Mouse (Mus musculus): ENCODE results near the gene Nr0b2.

Nr0b2 gene

GRCm38 (mm10) chr4:133559846-133560245 lies 6.7 kb downstream of the Nr0b2 start:
- in situ Hi-C loops (cut with MboI, MseI), result no loop called here

DNA sequence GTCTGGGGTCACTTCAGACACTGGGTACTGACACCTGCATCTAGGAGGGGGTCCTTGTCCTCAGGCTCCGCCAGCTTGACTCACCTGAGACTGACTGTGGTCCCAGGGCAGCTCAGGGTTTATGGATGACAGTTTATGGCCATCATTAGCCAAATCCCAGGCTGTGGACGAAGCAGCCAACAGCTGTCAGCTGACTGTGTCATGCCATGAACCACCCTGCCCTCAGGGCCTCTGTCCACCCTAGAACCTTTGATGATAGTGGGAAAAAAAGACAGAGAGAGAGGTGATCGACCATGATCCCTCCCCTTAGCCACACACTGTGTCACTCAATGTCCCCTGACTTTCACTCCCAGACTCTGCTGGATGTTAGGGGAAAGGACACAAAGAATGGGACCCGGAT lies 8.4 kb downstream of the Nr0b2 start:
- in situ Hi-C loops (cut with MboI, MseI), result no loop called here

GRCm38 (mm10) chr4:133563123-133563571 lies 10.0 kb downstream of the Nr0b2 start:
- in situ Hi-C loops (cut with MboI, MseI), result no loop called here

DNA sequence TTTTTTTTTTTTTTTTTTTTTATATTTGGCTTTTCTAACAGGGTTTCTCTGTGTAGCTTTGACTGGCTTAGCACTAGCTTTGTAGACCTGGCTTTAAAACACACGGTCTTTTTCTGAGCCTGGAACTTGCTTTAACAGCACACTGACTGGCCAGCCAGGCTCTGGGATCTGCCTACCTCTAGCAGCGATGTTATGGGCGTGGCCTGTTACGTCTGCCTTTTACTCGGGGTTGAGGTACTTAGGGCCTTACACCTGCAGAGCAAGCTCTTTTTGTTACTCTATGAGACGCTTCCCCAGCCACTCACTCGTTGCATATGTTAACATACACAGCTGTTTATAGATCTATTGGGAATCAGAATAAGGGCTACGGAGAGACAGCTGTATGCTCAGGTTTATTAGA lies 14.1 kb downstream of the Nr0b2 start:
- in situ Hi-C loops (cut with MboI, MseI), result no loop called here

DNA sequence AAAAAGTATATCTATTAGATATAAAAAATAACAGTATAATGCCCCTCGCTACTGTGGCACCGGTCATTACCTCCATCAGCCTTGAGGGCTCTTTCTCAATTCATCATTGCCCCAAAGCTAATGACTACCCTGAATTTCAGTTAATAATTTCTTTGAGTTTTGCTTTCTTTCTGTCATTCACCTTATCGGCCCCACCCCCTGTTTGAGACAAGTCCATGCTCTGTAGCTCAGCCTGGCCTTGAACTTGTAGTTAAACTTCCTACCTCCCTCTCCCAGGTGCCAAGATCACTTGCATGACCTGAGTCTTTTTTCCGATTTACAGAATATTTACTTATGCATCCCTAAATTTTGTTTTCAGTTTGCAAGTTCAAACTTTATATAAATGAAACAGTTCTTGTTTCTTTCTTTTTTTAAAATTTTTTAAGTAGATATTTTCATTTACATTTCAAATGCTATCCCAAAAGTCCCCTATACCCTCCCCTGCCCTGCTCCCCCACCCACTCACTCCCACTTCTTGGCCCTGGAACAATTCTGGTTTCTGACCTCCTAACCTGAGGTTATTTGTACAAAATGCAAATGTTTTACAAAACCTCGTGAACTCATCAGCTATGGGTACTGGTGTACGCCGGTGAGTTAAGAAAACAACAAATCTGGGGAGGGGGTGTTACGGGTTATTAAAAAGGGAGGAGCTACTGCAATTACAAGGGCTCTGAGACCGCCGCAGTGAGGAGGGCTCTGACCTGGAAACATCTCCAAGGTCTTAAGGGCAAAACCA lies 16.3 kb downstream of the Nr0b2 start:
- in situ Hi-C loops (cut with MboI, MseI), result no loop called here

GRCm38 (mm10) chr4:133570066-133570466 lies 16.9 kb downstream of the Nr0b2 start:
- in situ Hi-C loops (cut with MboI, MseI), result no loop called here

DNA sequence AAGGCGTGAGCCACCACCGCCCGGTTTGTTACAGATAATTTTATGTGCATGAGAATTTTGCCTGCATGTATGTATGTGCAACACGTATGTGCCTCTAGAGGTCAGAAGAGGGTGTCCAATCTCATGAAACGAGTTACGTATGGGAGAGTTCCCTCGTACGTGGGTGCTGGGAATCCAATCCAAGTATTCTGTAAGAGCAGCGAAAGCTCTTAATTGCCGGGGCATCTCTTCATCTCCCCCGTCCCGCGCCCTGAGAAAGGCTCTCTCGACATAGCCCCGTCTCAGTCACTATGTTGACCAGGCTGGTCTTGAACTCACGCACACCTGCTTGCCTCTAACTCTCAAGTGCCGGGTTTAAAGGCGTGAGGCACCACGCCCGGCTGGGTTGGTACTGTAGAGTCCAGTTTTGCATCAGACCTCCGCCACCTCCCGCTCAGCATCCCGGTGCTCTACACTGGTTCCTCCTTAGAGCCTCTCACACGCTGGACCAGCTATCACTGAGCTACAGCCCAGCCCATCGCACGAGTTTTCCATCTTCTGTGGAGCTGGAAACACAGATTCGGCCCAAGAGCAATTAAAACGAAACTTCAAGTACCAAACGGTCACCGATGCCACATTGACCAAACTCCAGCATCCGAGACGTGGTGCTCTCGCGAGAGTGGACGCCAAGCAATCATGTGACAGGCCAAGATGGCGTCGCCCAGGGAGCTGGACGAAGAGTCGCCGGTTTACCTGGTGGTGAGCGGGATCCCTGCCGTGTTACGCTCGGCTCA lies 21.1 kb downstream of the Nr0b2 start, which contains the start of gene Gpatch3:
Gpatch3 (plus strand) TSS at position 676 of the 773 bp plus-strand sequence.
- in situ Hi-C loops (cut with MboI, MseI), result no loop called here

DNA sequence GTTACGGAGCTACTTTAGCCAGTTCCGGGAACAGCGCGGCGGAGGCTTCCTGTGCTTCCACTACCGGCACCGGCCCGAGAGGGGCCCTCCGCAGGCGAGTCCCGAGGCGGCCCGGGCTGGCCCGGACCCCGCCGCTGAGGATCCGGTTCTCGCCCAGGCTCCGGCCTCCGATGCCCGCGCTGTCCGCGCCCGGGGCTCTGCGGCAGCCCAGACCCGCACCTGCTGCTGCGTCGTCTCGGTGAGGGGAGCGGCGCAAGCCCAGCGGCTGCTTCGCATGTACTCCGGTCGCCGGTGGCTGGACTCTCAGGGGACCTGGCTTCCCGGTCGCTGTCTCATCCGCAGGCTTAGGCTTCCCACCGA lies 21.6 kb downstream of the Nr0b2 start:
- in situ Hi-C loops (cut with MboI, MseI), result no loop called here

DNA sequence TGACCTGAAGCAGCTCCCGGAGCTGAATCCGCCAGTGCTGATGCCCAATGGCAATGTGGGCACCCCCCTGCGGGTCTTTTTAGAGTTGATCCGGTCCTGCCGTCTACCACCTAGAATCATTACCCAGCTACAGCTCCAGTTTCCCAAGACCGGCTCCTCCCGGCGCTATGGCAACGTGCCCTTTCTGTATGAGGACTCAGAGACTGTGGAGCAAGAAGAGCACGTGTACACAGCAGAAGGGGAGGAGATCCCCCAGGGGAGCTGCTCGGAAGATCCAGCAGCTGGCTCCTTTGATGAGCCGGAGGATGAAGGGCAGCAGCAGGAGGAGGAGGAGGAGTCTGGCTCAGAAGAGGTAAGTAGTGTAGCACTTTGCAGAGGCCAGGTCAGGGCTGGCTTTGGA lies 24.8 kb downstream of the Nr0b2 start:
- in situ Hi-C loops (cut with MboI, MseI), result no loop called here

- in situ Hi-C loops (cut with MboI, MseI), result no loop called here
Observed at GRCm38 (mm10) chr4:133583690-133584058, 30.5 kb downstream of the Nr0b2 start.

GRCm38 (mm10) chr4:133584059-133584951 lies 31.1 kb downstream of the Nr0b2 start, which contains the start of gene Gpn2:
Gene Gpn2 (plus strand): TSS chr4:133584362.
- in situ Hi-C loops (cut with MboI, MseI), result no loop called here

DNA sequence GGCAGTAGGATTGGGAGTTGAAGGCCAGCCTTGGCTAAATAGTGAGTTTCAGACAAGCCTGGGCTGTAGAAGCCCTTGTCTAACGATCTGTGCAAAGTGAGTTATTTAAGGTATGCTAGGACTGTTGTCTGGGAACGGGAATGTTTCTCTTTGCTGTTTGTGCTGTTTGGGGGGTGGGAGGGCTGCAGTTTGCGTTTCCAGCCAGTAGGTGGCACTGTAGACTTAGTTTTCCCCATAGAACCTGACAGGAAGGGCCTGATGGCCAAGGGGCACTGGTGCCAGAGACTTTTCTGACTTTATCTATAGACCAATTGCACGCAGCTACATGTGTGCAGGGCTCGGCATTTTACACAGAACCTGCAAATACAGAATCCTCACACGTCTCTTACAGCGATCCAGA lies 39.4 kb downstream of the Nr0b2 start:
- in situ Hi-C loops (cut with MboI, MseI), result loop anchor here (10.0 kb wide), 2 partner anchors 52 to 242 kb away; no protein-coding TSS in a partner anchor

DNA sequence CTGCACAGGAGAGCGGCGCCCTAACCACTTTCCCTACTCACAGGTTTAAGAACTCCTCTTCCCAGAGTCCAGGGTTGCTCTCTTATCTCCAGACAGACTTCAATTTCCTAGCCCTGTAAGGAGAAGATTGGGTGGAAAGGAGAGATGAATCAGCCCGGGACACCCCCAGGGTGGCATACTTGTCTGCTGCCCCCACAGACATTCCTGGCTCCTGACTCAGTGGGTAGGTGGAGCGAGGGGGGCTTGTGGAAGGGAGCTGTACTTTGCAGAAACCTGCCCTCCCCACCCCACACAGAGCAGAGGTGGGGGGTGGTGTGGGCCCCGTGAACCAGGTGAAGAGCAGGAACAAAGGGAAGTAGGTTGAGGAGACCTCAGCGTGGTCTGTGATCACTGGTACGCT lies 42.4 kb downstream of the Nr0b2 start:
- in situ Hi-C loops (cut with MboI, MseI), result loop anchor here (10.0 kb wide), 2 partner anchors 49 to 239 kb away; no protein-coding TSS in a partner anchor

DNA sequence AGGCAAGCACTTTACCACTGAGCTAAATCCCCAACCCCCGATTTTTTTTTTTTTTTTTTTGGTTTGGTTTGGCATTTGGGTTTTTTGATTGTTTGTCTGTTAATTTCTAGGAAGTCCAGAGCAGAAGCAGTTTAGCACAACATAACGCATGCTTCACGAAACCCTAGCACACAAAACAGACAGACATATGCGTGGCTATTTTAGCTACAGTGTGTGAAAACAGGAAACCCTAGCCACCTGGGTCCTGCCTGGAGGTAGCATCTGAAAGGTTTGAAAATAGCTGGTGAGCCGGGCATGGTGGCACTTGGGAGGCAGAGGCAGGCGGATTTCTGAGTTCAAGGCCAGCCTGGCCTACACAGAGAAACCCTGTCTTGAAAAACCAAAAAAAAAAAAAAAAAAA lies 42.9 kb downstream of the Nr0b2 start:
- in situ Hi-C loops (cut with MboI, MseI), result loop anchor here (10.0 kb wide), 2 partner anchors 49 to 239 kb away; no protein-coding TSS in a partner anchor

DNA sequence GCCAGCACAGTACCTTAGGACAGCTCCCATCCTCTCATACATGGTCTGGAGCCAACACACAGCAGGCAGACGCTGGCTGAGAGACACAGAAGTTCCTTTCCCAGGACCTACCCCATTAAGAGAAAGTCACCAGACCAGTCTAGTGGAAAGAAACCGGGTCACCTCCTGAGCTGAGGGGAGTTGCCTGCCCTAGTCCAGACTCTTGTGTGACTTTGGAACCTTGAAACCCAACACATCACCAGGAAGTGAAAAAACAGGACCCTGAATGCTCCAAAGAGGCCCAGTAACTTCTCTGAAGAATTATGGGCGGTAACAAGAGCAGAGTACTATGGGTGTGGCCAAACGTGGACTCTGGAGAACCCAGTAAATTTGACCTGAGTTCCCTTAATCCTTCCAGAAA lies 45.4 kb downstream of the Nr0b2 start:
- in situ Hi-C loops (cut with MboI, MseI), result loop anchor here (10.0 kb wide), 2 partner anchors 46 to 236 kb away; no protein-coding TSS in a partner anchor

DNA sequence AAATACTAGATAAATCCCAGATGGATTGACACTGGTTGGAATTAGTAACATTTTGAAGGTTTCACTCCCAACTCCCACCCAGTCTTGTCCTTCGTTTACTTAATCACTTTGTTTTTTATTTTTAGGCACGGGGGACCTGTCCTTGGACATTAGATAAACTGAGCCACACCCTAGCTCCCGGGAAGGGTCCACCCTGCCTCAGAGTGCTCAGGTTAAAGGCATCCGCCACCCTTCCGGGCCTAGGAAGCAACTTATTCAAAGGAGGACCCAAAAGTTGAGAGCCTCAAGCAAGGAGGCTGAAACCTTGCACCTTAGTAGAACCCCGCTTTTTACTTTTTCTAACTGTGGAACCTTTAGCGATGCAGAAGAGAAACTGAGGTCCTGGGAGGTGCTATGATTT lies 45.9 kb downstream of the Nr0b2 start:
- in situ Hi-C loops (cut with MboI, MseI), result loop anchor here (10.0 kb wide), 2 partner anchors 46 to 236 kb away; no protein-coding TSS in a partner anchor

GRCm38 (mm10) chr4:133599571-133600073 lies 46.4 kb downstream of the Nr0b2 start:
- in situ Hi-C loops (cut with MboI, MseI), result loop anchor here (10.0 kb wide), 2 partner anchors 45 to 235 kb away; no protein-coding TSS in a partner anchor

DNA sequence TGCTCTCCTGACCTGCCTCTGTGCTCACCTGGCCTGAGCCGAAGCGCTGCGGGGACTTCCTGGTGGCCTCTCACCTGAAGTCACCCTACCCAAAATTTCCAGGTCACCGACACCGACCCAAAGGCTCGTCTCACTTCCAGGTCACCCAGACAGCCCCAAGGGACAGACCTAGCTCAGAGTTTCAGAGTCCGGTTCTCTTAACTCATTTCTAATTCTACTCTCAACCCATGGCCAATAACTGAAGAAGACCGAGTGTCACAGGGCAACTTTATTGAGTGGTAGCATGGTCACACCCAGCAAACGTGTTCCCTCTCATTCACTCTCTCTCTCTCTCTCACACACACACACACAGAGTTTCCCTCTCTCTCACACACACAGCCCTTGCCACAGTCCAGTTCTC lies 47.1 kb downstream of the Nr0b2 start:
- in situ Hi-C loops (cut with MboI, MseI), result no loop called here

DNA sequence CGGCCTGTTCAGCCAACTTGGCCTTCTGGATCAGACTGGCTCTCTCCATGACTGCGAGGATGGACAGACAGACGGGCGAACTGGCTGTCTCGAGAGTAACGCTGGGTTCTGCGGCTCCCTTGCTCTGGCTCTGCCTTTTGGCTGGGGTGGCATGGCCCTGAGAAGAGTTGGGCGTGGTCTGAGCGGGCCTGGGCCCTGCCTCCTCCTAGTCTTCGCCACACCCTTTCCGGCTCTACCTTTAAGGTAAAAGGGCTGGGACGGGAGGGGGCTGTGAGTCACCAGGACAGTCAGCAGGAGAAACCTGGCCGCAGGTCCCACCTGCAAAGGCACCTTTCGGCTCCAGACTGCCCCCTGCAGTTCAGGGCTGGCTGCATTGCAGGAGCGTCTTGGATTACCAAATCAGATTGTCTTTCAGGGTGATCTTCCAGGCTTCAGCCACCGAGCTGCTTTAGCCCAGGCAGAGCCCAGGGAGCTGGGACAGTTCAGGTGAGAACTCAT lies 48.6 kb downstream of the Nr0b2 start, which contains the start of gene Sfn:
Sfn (minus strand) TSS at position 448 of the 498 bp plus-strand sequence.
- in situ Hi-C loops (cut with MboI, MseI), result no loop called here

DNA sequence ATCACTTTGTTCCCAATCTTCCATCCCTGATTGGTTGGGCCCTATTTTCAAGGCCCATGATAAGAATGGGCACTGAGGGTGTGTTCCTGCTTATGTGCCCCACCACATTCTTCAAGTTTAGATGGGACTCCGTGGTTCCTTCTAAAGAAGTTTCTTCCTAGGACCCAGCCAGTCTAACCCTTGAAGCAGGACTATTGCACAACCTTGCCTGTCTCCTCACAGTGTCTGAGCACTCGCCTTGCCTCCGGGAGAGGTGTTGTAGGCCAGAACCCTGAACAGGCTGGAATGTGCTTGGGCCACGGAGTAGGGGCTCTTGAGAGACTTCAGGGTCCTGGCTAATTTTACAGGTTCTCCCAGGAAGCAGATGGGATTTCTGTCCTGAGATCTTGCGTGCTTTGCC lies 49.9 kb downstream of the Nr0b2 start:
- in situ Hi-C loops (cut with MboI, MseI), result no loop called here

- in situ Hi-C loops (cut with MboI, MseI), result no loop called here
Observed at GRCm38 (mm10) chr4:133604175-133604574, 51.0 kb downstream of the Nr0b2 start.

Data from T-helper 1 cell (primary cell).